Mouse (Mus musculus): ENCODE measurements around the gene Mxi1. TPM values are rescaled to one million over a fixed set of nuclear protein-coding genes. Genes with fewer than 3 reads are reported as not detected.
"Not testable (repeated sequence)": the region's sequence is repeated elsewhere in the genome, so short reads cannot be mapped to it uniquely, and the experiment has no call there.

Gene Mxi1
- total RNA-seq, 2 experiments from 2014 or later, result 26.5 to 59.3 TPM

GRCm38 (mm10) chr19:53391787-53392186 is 81.5 kb downstream of the Mxi1 start:
- peak; percentile 18 for ATAC-seq (replicated peaks; ENCODE audit: poor library complexity)

GRCm38 (mm10) chr19:53392781-53393343 is 82.5 kb downstream of the Mxi1 start:
- no peak for ATAC-seq (replicated peaks; ENCODE audit: poor library complexity)

GRCm38 (mm10) chr19:53393646-53394045 is 83.3 kb downstream of the Mxi1 start:
- no peak for ATAC-seq (replicated peaks; ENCODE audit: poor library complexity)

GRCm38 (mm10) chr19:53394552-53394951 is 84.2 kb downstream of the Mxi1 start:
- ATAC-seq (replicated peaks; ENCODE audit: poor library complexity), result peak; percentile 10; the same call in 1 of the 2 replicates

- ATAC-seq (replicated peaks; ENCODE audit: poor library complexity), result not testable (repeated sequence)
Observed at GRCm38 (mm10) chr19:53394956-53395355, 84.6 kb downstream of the Mxi1 start.

GRCm38 (mm10) chr19:53395805-53396204 is 85.5 kb downstream of the Mxi1 start:
- not testable (repeated sequence) for ATAC-seq (replicated peaks; ENCODE audit: poor library complexity)

GRCm38 (mm10) chr19:53397451-53398233 is 87.3 kb downstream of the Mxi1 start:
- ATAC-seq (replicated peaks; ENCODE audit: poor library complexity), result 0 out of 2 replicates have a peak, but pooled peaks have one; percentile 27

- ATAC-seq (replicated peaks; ENCODE audit: poor library complexity), result peak; percentile 52
Observed at GRCm38 (mm10) chr19:53399213-53399612, 88.9 kb downstream of the Mxi1 start.

- 0 out of 2 replicates have a peak, but pooled peaks have one; percentile 30 for ATAC-seq (replicated peaks; ENCODE audit: poor library complexity)
Observed at GRCm38 (mm10) chr19:53400332-53401110, 90.2 kb downstream of the Mxi1 start.

GRCm38 (mm10) chr19:53402741-53403432 is 92.6 kb downstream of the Mxi1 start:
- no peak for ATAC-seq (replicated peaks; ENCODE audit: poor library complexity)

GRCm38 (mm10) chr19:53404219-53404836 is 94.0 kb downstream of the Mxi1 start:
- no peak for ATAC-seq (replicated peaks; ENCODE audit: poor library complexity)

- no peak for ATAC-seq (replicated peaks; ENCODE audit: poor library complexity)
Observed at GRCm38 (mm10) chr19:53404837-53405356, 94.6 kb downstream of the Mxi1 start.

- no peak for ATAC-seq (replicated peaks; ENCODE audit: poor library complexity)
Observed at GRCm38 (mm10) chr19:53405810-53406209, 95.5 kb downstream of the Mxi1 start.

GRCm38 (mm10) chr19:53407350-53407749 is 97.0 kb downstream of the Mxi1 start:
- ATAC-seq (replicated peaks; ENCODE audit: poor library complexity), result no peak

GRCm38 (mm10) chr19:53408398-53408797 is 98.1 kb downstream of the Mxi1 start:
- no peak for ATAC-seq (replicated peaks; ENCODE audit: poor library complexity)

- ATAC-seq (replicated peaks; ENCODE audit: poor library complexity), result no peak
Observed at GRCm38 (mm10) chr19:53409663-53410307, 99.5 kb downstream of the Mxi1 start.

- no peak for ATAC-seq (replicated peaks; ENCODE audit: poor library complexity)
Observed at GRCm38 (mm10) chr19:53412149-53412848, 102.0 kb downstream of the Mxi1 start.

GRCm38 (mm10) chr19:53413617-53414380 is 103.5 kb downstream of the Mxi1 start:
- no peak for ATAC-seq (replicated peaks; ENCODE audit: poor library complexity)

All from megakaryocyte progenitor cell, adult 5-6 weeks (primary cell).